Mouse (Mus musculus): ENCODE measurements around the gene Mybpc3. TPM values are rescaled to one million over a fixed set of nuclear protein-coding genes. Genes with fewer than 3 reads are reported as not detected.

Mybpc3 gene
- polyA plus RNA-seq, 2 experiments = 0.12 to 0.29 TPM

DNA sequence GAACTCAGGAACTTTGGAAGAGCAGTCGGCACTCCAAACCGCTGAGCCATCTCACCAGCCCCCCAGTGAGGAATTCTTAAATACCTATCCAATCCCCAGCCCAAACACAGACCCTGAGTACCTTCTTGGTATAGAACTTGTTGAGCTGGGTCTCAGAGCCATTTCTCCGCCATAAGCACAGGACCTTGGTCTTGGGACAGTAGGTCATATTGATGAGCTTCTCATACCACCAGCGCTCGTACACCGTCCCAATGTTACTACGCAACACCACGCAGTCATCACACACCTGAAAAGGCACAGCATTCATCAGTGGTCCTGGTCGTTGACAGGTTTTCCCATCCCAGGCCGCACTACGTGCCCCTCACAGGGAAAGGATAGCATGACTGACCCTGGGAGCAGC is 25.5 kb downstream of the Mybpc3 start:
- Histone ChIP-seq H3K27ac (replicated peaks; ENCODE audit: low read depth, low read length) (no peak overlapping the region), H3K9ac (ENCODE audit: low read depth, low read length, severe bottlenecking) (no peak overlapping the region), H3K9me3 (ENCODE audit: control insufficient read depth, low read length) (no peaks in the 10 kb centered on the region), H3K27me3 (ENCODE audit: control insufficient read depth, insufficient read depth, low read length) (no peaks in the 10 kb centered on the region), H3K4me1 (ENCODE audit: control insufficient read depth, insufficient read depth, low read length) (no peaks in the 10 kb centered on the region), H3K4me3 (replicated peaks; ENCODE audit: low read length) (no peak overlapping the region), H3K36me3 (ENCODE audit: control insufficient read depth, insufficient read depth, low read length) (peaks cover 57% of the 10 kb centered on the region), H3K4me2 (replicated peaks; ENCODE audit: low read depth, low read length, severe bottlenecking) (no peak overlapping the region)
- WGBS = 90% methylated on average over 11 of the region's 11 CpGs
- TF ChIP-seq POLR2A (IDR thresholded peaks at IDR 0.05; ENCODE audit: borderline replicate concordance, extremely low read depth, insufficient read depth, insufficient read length) = no peak
- no peak for DNase-seq (ENCODE audit: low spot score)
- ATAC-seq (ENCODE audit: low FRiP score, low read depth) = no peak

DNA sequence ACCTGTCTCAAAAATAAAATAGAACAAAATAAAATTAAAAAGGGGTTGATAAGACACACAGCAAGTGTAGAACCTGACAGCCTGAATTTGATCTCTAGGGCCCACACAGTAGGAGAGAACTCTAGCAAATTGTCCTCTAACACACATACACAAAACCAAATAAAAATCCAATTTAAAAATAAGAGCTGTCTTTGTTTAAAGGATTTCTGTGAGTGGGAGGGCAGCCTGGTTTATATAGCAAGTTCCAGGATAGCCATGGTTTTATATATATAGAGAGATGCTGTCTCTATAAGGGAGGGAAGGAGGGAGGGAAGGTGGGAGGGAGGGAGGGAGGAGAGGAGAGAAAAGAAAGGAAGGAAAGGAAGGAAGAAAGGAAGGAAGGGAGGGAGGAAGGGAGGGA is 30.2 kb downstream of the Mybpc3 start:
- no peak for TF ChIP-seq POLR2A (IDR thresholded peaks at IDR 0.05; ENCODE audit: borderline replicate concordance, extremely low read depth, insufficient read depth, insufficient read length)
- Histone ChIP-seq H3K9ac (ENCODE audit: low read depth, low read length, severe bottlenecking) (no peak overlapping the region), H3K4me2 (replicated peaks; ENCODE audit: low read depth, low read length, severe bottlenecking) (no peak overlapping the region), H3K36me3 (ENCODE audit: control insufficient read depth, insufficient read depth, low read length) (peaks cover 35% of the 10 kb centered on the region), H3K27me3 (ENCODE audit: control insufficient read depth, insufficient read depth, low read length) (no peaks in the 10 kb centered on the region), H3K4me1 (ENCODE audit: control insufficient read depth, insufficient read depth, low read length) (no peaks in the 10 kb centered on the region), H3K4me3 (replicated peaks; ENCODE audit: low read length) (no peak overlapping the region), H3K9me3 (ENCODE audit: control insufficient read depth, low read length) (no peaks in the 10 kb centered on the region), H3K27ac (replicated peaks; ENCODE audit: low read depth, low read length) (no peak overlapping the region)
- ATAC-seq (ENCODE audit: low FRiP score, low read depth) = no peak
- DNase-seq (ENCODE audit: low spot score) = no peak

DNA sequence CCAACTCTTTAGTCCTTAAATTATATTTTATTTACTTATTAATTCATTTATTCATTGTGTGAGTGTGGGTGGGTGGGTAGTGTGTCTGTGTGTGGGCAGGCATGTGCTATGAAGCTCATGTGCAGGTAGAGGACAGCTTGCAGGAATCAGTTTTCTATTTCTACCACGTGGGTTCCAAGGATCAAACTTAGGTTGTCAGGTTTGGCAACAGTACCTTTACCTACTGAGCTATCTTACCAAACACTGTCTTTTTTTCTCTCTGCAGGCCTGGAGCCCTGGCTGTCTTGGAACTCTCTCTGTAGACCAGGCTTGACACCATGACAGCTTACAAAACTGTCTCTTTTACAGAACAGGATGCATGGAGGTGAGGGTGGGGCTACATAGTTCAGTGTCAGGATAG is 33.4 kb downstream of the Mybpc3 start:
- H3K4me3 ChIP-seq (replicated peaks; ENCODE audit: low read length) = no peak overlapping the region
- H3K4me2 ChIP-seq (replicated peaks; ENCODE audit: low read depth, low read length, severe bottlenecking) = no peak overlapping the region
- H3K27ac ChIP-seq (replicated peaks; ENCODE audit: low read depth, low read length) = no peak overlapping the region
- no peak for TF ChIP-seq POLR2A (IDR thresholded peaks at IDR 0.05; ENCODE audit: borderline replicate concordance, extremely low read depth, insufficient read depth, insufficient read length)
- ATAC-seq (ENCODE audit: low FRiP score, low read depth) = no peak
- H3K9me3 ChIP-seq (ENCODE audit: control insufficient read depth, low read length) = no peaks in the 10 kb centered on the region
- H3K4me1 ChIP-seq (ENCODE audit: control insufficient read depth, insufficient read depth, low read length) = no peaks in the 10 kb centered on the region
- WGBS = 68% methylated on average over 1 of the region's 1 CpGs
- no peak overlapping the region for H3K9ac ChIP-seq (ENCODE audit: low read depth, low read length, severe bottlenecking)
- peaks cover 48% of the 10 kb centered on the region for H3K36me3 ChIP-seq (ENCODE audit: control insufficient read depth, insufficient read depth, low read length)
- DNase-seq (ENCODE audit: low spot score) = no peak
- no peaks in the 10 kb centered on the region for H3K27me3 ChIP-seq (ENCODE audit: control insufficient read depth, insufficient read depth, low read length)

DNA sequence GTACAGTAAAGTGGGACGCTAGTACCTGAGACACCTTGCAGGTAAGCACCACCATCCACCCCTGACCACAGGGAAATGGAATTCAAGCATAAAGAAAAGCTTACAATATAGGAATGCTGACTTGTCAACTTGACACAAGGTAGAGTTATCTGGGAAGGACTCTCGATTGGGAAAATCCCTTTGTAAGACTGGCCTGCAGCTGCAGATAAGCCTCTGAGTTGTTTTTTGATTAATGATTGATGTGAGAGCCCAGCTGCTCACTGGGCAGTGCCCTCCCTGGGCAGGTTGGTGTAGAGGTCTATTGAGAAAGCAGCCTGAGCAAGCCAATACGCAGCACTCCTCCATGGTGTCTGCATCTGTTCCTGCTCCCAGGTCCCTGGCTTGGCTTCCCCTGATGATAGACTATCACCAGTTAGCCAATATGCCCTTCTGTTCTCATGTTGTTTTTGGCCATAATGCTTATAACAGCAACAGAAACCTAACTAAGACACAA is 35.0 kb downstream of the Mybpc3 start:
- WGBS = 77% methylated on average over 3 of the region's 3 CpGs
- TF ChIP-seq POLR2A (IDR thresholded peaks at IDR 0.05; ENCODE audit: borderline replicate concordance, extremely low read depth, insufficient read depth, insufficient read length) = no peak
- H3K36me3 ChIP-seq (ENCODE audit: control insufficient read depth, insufficient read depth, low read length) = peaks cover 48% of the 10 kb centered on the region

DNA sequence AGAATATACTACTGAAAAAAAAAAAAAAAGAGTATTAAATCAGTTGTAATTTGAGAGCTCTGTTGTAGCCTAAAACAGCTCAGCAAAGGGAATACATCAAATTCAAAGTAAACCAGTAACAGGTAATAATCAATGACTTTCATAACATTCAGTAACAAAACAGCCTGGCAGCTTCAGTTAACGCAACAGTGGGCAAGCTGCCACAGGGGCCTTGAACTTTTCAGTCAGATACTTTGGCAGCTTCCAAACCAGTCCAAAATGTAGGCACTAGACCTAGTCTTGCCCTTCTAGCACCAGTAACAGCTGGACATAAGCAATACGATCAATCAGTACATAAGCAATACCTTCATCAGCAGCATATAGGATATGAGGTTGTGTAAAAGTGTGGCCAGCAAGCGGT is 36.1 kb downstream of the Mybpc3 start:
- H3K27me3 ChIP-seq (ENCODE audit: control insufficient read depth, insufficient read depth, low read length) = no peaks in the 10 kb centered on the region
- no peak overlapping the region for H3K4me3 ChIP-seq (replicated peaks; ENCODE audit: low read length)
- H3K4me1 ChIP-seq (ENCODE audit: control insufficient read depth, insufficient read depth, low read length) = no peaks in the 10 kb centered on the region
- TF ChIP-seq POLR2A (IDR thresholded peaks at IDR 0.05; ENCODE audit: borderline replicate concordance, extremely low read depth, insufficient read depth, insufficient read length) = no peak
- no peaks in the 10 kb centered on the region for H3K9me3 ChIP-seq (ENCODE audit: control insufficient read depth, low read length)
- ATAC-seq (ENCODE audit: low FRiP score, low read depth) (no peak), DNase-seq (ENCODE audit: low spot score) (no peak)
- peaks cover 51% of the 10 kb centered on the region for H3K36me3 ChIP-seq (ENCODE audit: control insufficient read depth, insufficient read depth, low read length)
- H3K4me2 ChIP-seq (replicated peaks; ENCODE audit: low read depth, low read length, severe bottlenecking) = no peak overlapping the region
- H3K27ac ChIP-seq (replicated peaks; ENCODE audit: low read depth, low read length) = no peak overlapping the region
- 90% methylated on average over 3 of the region's 3 CpGs for WGBS
- H3K9ac ChIP-seq (ENCODE audit: low read depth, low read length, severe bottlenecking) = no peak overlapping the region

More for the DNA sequence above, 35.0 kb downstream of the Mybpc3 start:
- Histone ChIP-seq H3K9me3 (ENCODE audit: control insufficient read depth, low read length) (no peaks in the 10 kb centered on the region), H3K27me3 (ENCODE audit: control insufficient read depth, insufficient read depth, low read length) (no peaks in the 10 kb centered on the region), H3K4me2 (replicated peaks; ENCODE audit: low read depth, low read length, severe bottlenecking) (no peak overlapping the region), H3K9ac (ENCODE audit: low read depth, low read length, severe bottlenecking) (no peak overlapping the region), H3K4me3 (replicated peaks; ENCODE audit: low read length) (no peak overlapping the region), H3K4me1 (ENCODE audit: control insufficient read depth, insufficient read depth, low read length) (no peaks in the 10 kb centered on the region), H3K27ac (replicated peaks; ENCODE audit: low read depth, low read length) (no peak overlapping the region)
- DNase-seq (ENCODE audit: low spot score) = no peak
- ATAC-seq (ENCODE audit: low FRiP score, low read depth) = no peak

All from limb, embryonic 14.5 days (tissue).